Mouse (Mus musculus) urinary bladder, postnatal 25 days (tissue): ENCODE data around the gene Bola2.
"Not testable (repeated sequence)": the region's sequence is repeated elsewhere in the genome, so short reads cannot be mapped to it uniquely, and the experiment has no call there.

ENCODE experiments used
- DNase-seq: peaks from one replicate; pipeline ENCODE4 v3.0.0; 2022; ENCODE audit warnings: low spot score

Bola2 gene

GRCm38 (mm10) chr7:126710266-126710665, 15.1 kb downstream of the Bola2 start:
- DNase-seq: no peak

GRCm38 (mm10) chr7:126711910-126712309, 16.7 kb downstream of the Bola2 start:
- DNase-seq: no peak

GRCm38 (mm10) chr7:126715679-126716078, 20.5 kb downstream of the Bola2 start:
- no peak for DNase-seq

GRCm38 (mm10) chr7:126717566-126717965, 22.4 kb downstream of the Bola2 start:
- DNase-seq: no peak

GRCm38 (mm10) chr7:126718787-126719337, 23.7 kb downstream of the Bola2 start:
- no peak for DNase-seq

- DNase-seq: no peak
These were observed 26.4 kb downstream of the Bola2 start for GRCm38 (mm10) chr7:126721635-126722034.

- DNase-seq: no peak
These were observed 29.9 kb downstream of the Bola2 start for GRCm38 (mm10) chr7:126725077-126725476.

- no peak for DNase-seq
These were observed 30.5 kb downstream of the Bola2 start for GRCm38 (mm10) chr7:126725667-126726066.

GRCm38 (mm10) chr7:126730256-126730789, 35.1 kb downstream of the Bola2 start:
- not testable (repeated sequence) for DNase-seq

- DNase-seq: no peak
These were observed 40.9 kb downstream of the Bola2 start for GRCm38 (mm10) chr7:126736122-126736521.

GRCm38 (mm10) chr7:126739551-126739950, 44.4 kb downstream of the Bola2 start:
- DNase-seq: no peak

GRCm38 (mm10) chr7:126740132-126740735, 45.0 kb downstream of the Bola2 start:
- no peak for DNase-seq

GRCm38 (mm10) chr7:126740977-126741376, 45.8 kb downstream of the Bola2 start:
- DNase-seq: no peak

GRCm38 (mm10) chr7:126741452-126741851, 46.3 kb downstream of the Bola2 start:
- no peak for DNase-seq

- no peak for DNase-seq
These were observed 46.8 kb downstream of the Bola2 start for GRCm38 (mm10) chr7:126741964-126742482.

- no peak for DNase-seq
These were observed 50.9 kb downstream of the Bola2 start for GRCm38 (mm10) chr7:126746066-126746465.

- DNase-seq: no peak
These were observed 51.6 kb downstream of the Bola2 start for GRCm38 (mm10) chr7:126746798-126747197.

GRCm38 (mm10) chr7:126748824-126749223, 53.6 kb downstream of the Bola2 start:
- no peak for DNase-seq
